Mouse (Mus musculus) midbrain, embryonic 13.5 days (tissue): ENCODE measurements at regions not wholly inside any gene's neighbourhood (a gene's known extent, or its start where the extent isn't known, plus 50 kb on each side); places are given as distances from the start of the nearest gene placed in this dataset.

ENCODE experiments used
- ATAC-seq: fragments of 200-750 bp; cut with Nextera tagmentation; 2 replicates; pipeline ENCODE4 v1.8.0; 2017; ENCODE audit warnings: mild to moderate bottlenecking, moderate TSS enrichment, moderate library complexity
- H3K27ac ChIP-seq: fragments of 300-500 bp; sonication (generic); 2 replicates; pipeline ENCODE4 v1.5.1; 2015; ENCODE audit warnings: inconsistent platforms, mild to moderate bottlenecking, moderate library complexity
- H3K27me3 ChIP-seq: fragments of 300-500 bp; sonication (generic); 2 replicates; pipeline ENCODE4 v1.6.1; 2015; ENCODE audit warnings: mild to moderate bottlenecking, inconsistent platforms
- H3K36me3 ChIP-seq: fragments of 300-500 bp; sonication (generic); 2 replicates; pipeline ENCODE4 v1.6.1; 2015; ENCODE audit warnings: mild to moderate bottlenecking, inconsistent platforms
- H3K4me1 ChIP-seq: fragments of 300-500 bp; sonication (generic); replicated peaks from 2 replicates; pipeline ENCODE4 v1.6.1; 2015; ENCODE audit warnings: inconsistent platforms
- H3K4me2 ChIP-seq: fragments of 300-500 bp; sonication (generic); replicated peaks from 2 replicates; pipeline ENCODE4 v1.6.1; 2015; ENCODE audit warnings: moderate library complexity, mild to moderate bottlenecking, inconsistent platforms
- H3K4me3 ChIP-seq: fragments of 300-500 bp; sonication (generic); replicated peaks from 2 replicates; pipeline ENCODE4 v1.5.1; 2015; ENCODE audit warnings: mild to moderate bottlenecking, inconsistent platforms
- H3K9ac ChIP-seq: fragments of 300-500 bp; sonication (generic); replicated peaks from 2 replicates; pipeline ENCODE4 v1.6.1; 2015; ENCODE audit warnings: mild to moderate bottlenecking, inconsistent platforms
- H3K9me3 ChIP-seq: fragments of 300-500 bp; sonication (generic); 2 replicates; pipeline ENCODE4 v1.6.1; 2016; ENCODE audit warnings: mild to moderate bottlenecking, inconsistent platforms
- WGBS: fragments of 180-500 bp; shearing (Covaris S2); methylation state at CpG from one replicate; pipeline ENCODE4 v1.1.7; 2015; 5-methylcytosine and 5-hydroxymethylcytosine counted together

DNA sequence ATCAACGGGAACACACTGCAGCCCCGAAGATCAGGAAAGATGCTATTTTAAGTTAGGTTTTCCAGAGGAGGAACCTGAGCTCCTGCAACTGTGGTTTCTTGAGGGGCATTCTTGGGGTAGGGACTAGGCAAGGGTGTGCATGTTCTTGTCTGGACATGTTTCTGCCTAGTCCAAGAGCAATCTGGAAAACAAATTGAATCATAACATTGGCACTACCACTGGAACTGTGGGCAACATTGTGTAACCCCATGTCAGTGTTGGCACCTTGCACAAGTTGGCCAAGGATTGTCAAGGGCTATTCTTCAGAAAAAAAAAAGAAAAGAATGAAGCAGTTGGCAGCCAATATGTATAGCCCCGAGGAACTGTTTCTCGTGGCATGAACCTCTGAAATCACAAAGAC, 80.3 kb upstream of the Fam49a start:
- 92% methylated on average over 4 of the region's 4 CpGs for WGBS
- no peaks in the 10 kb centered on the region for H3K9me3 ChIP-seq

DNA sequence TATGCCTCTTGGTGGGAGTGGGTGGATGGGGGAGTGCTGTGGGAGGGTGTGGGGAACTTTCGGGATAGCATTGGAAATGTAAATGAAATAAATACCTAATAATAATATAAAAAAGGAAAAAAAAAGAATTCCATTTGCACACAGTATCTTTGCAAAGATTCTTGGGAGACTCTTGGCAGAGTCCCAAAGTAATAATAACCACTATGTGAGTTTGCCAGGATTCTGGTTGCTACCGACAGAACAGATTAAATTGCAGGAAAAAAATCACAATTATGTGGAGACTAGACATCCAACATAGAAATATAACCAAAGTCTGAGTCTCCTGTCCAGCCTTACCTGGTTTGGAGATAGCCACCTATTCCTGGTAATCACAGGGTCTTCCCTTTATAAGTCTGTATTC, 75.6 kb upstream of the Fam49a start:
- H3K9me3 ChIP-seq: no peaks in the 10 kb centered on the region
- H3K27ac ChIP-seq: no peak overlapping the region
- ATAC-seq: no peak
- H3K4me3 ChIP-seq: no peak overlapping the region
- no peaks in the 10 kb centered on the region for H3K4me1 ChIP-seq
- H3K36me3 ChIP-seq: no peaks in the 10 kb centered on the region
- no peaks in the 10 kb centered on the region for H3K27me3 ChIP-seq
- no peak overlapping the region for H3K9ac ChIP-seq
- no peak overlapping the region for H3K4me2 ChIP-seq
- 88% methylated on average over 2 of the region's 2 CpGs for WGBS

More for the DNA sequence above, 80.3 kb upstream of the Fam49a start:
- Histone ChIP-seq H3K9ac (no peak overlapping the region), H3K4me1 (peaks cover 10% of the 10 kb centered on the region), H3K36me3 (no peaks in the 10 kb centered on the region), H3K4me3 (no peak overlapping the region), H3K4me2 (no peak overlapping the region), H3K27ac (no peak overlapping the region), H3K27me3 (no peaks in the 10 kb centered on the region)
- ATAC-seq: no peak

DNA sequence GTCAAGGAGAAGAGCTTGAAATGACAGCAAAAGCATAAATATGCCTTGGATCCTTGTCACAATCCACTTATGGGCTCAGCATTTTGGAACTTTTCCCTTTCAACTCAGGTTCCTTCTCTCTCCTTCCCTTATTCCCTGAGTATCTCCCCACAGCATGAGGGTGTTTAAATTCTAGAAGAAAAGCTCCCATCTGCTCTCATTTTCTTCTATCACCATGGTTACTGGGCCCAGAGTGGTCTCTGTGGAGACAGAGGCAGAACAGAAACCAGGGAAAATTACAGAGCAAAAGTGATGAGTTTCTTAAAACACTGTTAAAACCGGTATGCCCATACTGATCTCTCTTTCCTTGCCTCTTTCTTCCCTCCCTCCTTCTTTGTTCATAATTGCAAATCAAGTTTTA, 66.9 kb upstream of the Fam49a start:
- 55% methylated on average over 1 of the region's 1 CpGs for WGBS
- H3K27ac ChIP-seq: no peak overlapping the region
- H3K4me2 ChIP-seq: no peak overlapping the region
- no peaks in the 10 kb centered on the region for H3K9me3 ChIP-seq
- H3K4me1 ChIP-seq: no peaks in the 10 kb centered on the region
- H3K9ac ChIP-seq: no peak overlapping the region
- ATAC-seq: no peak
- no peaks in the 10 kb centered on the region for H3K27me3 ChIP-seq
- no peak overlapping the region for H3K4me3 ChIP-seq
- H3K36me3 ChIP-seq: no peaks in the 10 kb centered on the region

DNA sequence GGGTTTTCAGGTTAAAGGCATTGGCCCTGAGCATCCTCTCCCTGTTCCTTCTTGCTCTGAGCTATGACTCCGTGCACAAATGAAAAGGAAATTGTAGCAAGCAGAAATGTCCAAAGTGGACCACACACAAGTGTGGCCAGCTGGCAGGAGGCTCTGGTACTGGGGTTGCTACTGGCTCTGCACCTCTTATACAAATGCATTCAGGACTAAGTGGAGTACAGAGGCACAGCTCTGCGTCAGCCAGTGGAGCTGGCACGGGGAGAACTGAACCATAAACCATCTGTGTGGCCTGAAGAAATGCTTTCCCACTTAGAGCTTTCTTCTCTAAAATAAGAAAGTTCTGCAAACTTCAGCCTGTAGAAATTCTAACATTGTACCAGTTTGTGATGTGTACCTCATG, 65.3 kb upstream of the Fam49a start:
- Histone ChIP-seq H3K27ac (no peak overlapping the region), H3K9ac (no peak overlapping the region), H3K27me3 (no peaks in the 10 kb centered on the region), H3K4me1 (no peaks in the 10 kb centered on the region), H3K9me3 (no peaks in the 10 kb centered on the region), H3K4me2 (no peak overlapping the region), H3K36me3 (no peaks in the 10 kb centered on the region), H3K4me3 (no peak overlapping the region)
- 90% methylated on average over 3 of the region's 3 CpGs for WGBS
- no peak for ATAC-seq

DNA sequence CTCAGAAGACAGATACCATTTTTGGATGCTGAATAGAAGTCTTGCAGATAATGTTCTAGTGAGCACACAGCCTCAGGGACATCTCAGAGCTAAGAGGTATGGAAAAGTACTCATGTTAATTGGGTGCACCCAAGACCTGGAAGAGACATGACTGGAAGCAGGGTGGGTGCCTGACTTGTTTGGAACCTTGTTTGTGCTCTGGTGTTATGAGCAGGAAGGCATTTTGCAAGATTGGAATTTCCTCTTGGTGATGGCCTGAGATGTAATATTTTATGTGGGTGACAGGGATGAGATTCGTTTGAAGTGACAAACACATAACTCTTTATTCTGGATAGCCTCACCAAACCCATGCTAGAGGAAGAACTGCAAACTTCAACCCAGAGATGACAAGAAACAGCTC, 53.7 kb upstream of the Fam49a start:
- H3K27ac ChIP-seq: no peak overlapping the region
- 66% methylated on average over 1 of the region's 1 CpGs for WGBS
- no peak overlapping the region for H3K4me3 ChIP-seq
- H3K9ac ChIP-seq: no peak overlapping the region
- no peak overlapping the region for H3K4me2 ChIP-seq
- H3K4me1 ChIP-seq: no peaks in the 10 kb centered on the region
- no peaks in the 10 kb centered on the region for H3K27me3 ChIP-seq
- no peak for ATAC-seq
- no peaks in the 10 kb centered on the region for H3K36me3 ChIP-seq
- no peaks in the 10 kb centered on the region for H3K9me3 ChIP-seq
